Mouse (Mus musculus): ENCODE data around the gene Slc22a8. TPM values are rescaled to one million over a fixed set of nuclear protein-coding genes. Genes with fewer than 3 reads are reported as not detected.

Slc22a8 gene
- polyA plus RNA-seq, 1 experiment from 2014 or later = 0.27 TPM

- H3K27me3 ChIP-seq (ENCODE audit: insufficient read depth, low read length) = no peaks in the 10 kb centered on the region
- H3K9ac ChIP-seq (replicated peaks) = no peak overlapping the region
- no peak overlapping the region for H3K4me2 ChIP-seq (ENCODE audit: low read depth, low read length)
- DNase-seq (no peak), ATAC-seq (no peak)
- no peak overlapping the region for H3K27ac ChIP-seq (ENCODE audit: low read depth)
- H3K4me3 ChIP-seq (ENCODE audit: low read depth, low read length) = no peak overlapping the region
- WGBS (ENCODE audit: insufficient replicate concordance) = 69% methylated on average over 2 of the region's 2 CpGs
- H3K4me1 ChIP-seq (ENCODE audit: insufficient read depth) = no peaks in the 10 kb centered on the region
- TF ChIP-seq CTCF (IDR thresholded peaks at IDR 0.05; ENCODE audit: low read depth) = no peak
- no peak for TF ChIP-seq EP300 (IDR thresholded peaks at IDR 0.05; ENCODE audit: low read depth)
- H3K9me3 ChIP-seq (ENCODE audit: low read length) = no peaks in the 10 kb centered on the region
- no peaks in the 10 kb centered on the region for H3K36me3 ChIP-seq (replicated peaks; ENCODE audit: insufficient read depth, low read length)
Observed at GRCm38 (mm10) chr19:8646393-8646792, 55.3 kb downstream of the Slc22a8 start.

- Histone ChIP-seq H3K4me2 (ENCODE audit: low read depth, low read length) (no peak overlapping the region), H3K27ac (ENCODE audit: low read depth) (no peak overlapping the region), H3K9ac (replicated peaks) (no peak overlapping the region), H3K4me1 (ENCODE audit: insufficient read depth) (no peaks in the 10 kb centered on the region), H3K9me3 (ENCODE audit: low read length) (no peaks in the 10 kb centered on the region), H3K27me3 (ENCODE audit: insufficient read depth, low read length) (no peaks in the 10 kb centered on the region), H3K36me3 (replicated peaks; ENCODE audit: insufficient read depth, low read length) (no peaks in the 10 kb centered on the region), H3K4me3 (ENCODE audit: low read depth, low read length) (no peak overlapping the region)
- ATAC-seq (no peak), DNase-seq (no peak)
- TF ChIP-seq CTCF (IDR thresholded peaks at IDR 0.05; ENCODE audit: low read depth) (no peak), EP300 (IDR thresholded peaks at IDR 0.05; ENCODE audit: low read depth) (no peak)
Observed at GRCm38 (mm10) chr19:8655833-8656232, 64.8 kb downstream of the Slc22a8 start.

- no peak overlapping the region for H3K9ac ChIP-seq (replicated peaks)
- no peak overlapping the region for H3K27ac ChIP-seq (ENCODE audit: low read depth)
- DNase-seq = no peak
- H3K4me1 ChIP-seq (ENCODE audit: insufficient read depth) = no peaks in the 10 kb centered on the region
- no peak for ATAC-seq
- no peak overlapping the region for H3K4me3 ChIP-seq (ENCODE audit: low read depth, low read length)
- H3K36me3 ChIP-seq (replicated peaks; ENCODE audit: insufficient read depth, low read length) = no peaks in the 10 kb centered on the region
- H3K4me2 ChIP-seq (ENCODE audit: low read depth, low read length) = no peak overlapping the region
- no peaks in the 10 kb centered on the region for H3K27me3 ChIP-seq (ENCODE audit: insufficient read depth, low read length)
- no peak for TF ChIP-seq EP300 (IDR thresholded peaks at IDR 0.05; ENCODE audit: low read depth)
- no peak for TF ChIP-seq CTCF (IDR thresholded peaks at IDR 0.05; ENCODE audit: low read depth)
- H3K9me3 ChIP-seq (ENCODE audit: low read length) = no peaks in the 10 kb centered on the region
- WGBS (ENCODE audit: insufficient replicate concordance) = 67% methylated on average over 4 of the region's 4 CpGs
Observed at GRCm38 (mm10) chr19:8656341-8656740, 65.3 kb downstream of the Slc22a8 start.

Other genes starting within 250 kb of the Slc22a8 start
- gene Slc22a30, start 186.1 kb upstream of the Slc22a8 start, polyA plus RNA-seq (2015; fragmentation: Nextera tagmentation; extraction: Ambion mirVana) = 0.18 TPM in 2 replicates
- gene Slc22a6, start 26.8 kb downstream of the Slc22a8 start, polyA plus RNA-seq (2015; fragmentation: Nextera tagmentation; extraction: Ambion mirVana) = not detected in 2 replicates
- not detected in 2 replicates for gene Chrm1, start 72.5 kb downstream of the Slc22a8 start, polyA plus RNA-seq (2015; fragmentation: Nextera tagmentation; extraction: Ambion mirVana)
- 64.4 and 68.0 TPM in 2 replicates for gene Slc3a2, start 132.1 kb downstream of the Slc22a8 start, polyA plus RNA-seq (2015; fragmentation: Nextera tagmentation; extraction: Ambion mirVana)
- 36.0 and 36.8 TPM in 2 replicates for gene Wdr74, start 144.6 kb downstream of the Slc22a8 start, polyA plus RNA-seq (2015; fragmentation: Nextera tagmentation; extraction: Ambion mirVana)
- gene 1700092M07Rik, start 149.5 kb downstream of the Slc22a8 start, polyA plus RNA-seq (2015; fragmentation: Nextera tagmentation; extraction: Ambion mirVana) = 0.31 and 0.43 TPM in 2 replicates
- 36.3 and 37.5 TPM in 2 replicates for gene Stx5a, start 150.2 kb downstream of the Slc22a8 start, polyA plus RNA-seq (2015; fragmentation: Nextera tagmentation; extraction: Ambion mirVana)
- 47.9 and 49.9 TPM in 2 replicates for gene Nxf1, start 165.8 kb downstream of the Slc22a8 start, polyA plus RNA-seq (2015; fragmentation: Nextera tagmentation; extraction: Ambion mirVana)
- gene Tmem223, start 179.7 kb downstream of the Slc22a8 start, polyA plus RNA-seq (2015; fragmentation: Nextera tagmentation; extraction: Ambion mirVana) = 56.0 and 59.1 TPM in 2 replicates
- gene Tmem179b, start 183.2 kb downstream of the Slc22a8 start, polyA plus RNA-seq (2015; fragmentation: Nextera tagmentation; extraction: Ambion mirVana) = 76.3 and 80.3 TPM in 2 replicates
- 6.6 and 7.9 TPM in 2 replicates for gene Taf6l, start 195.2 kb downstream of the Slc22a8 start, polyA plus RNA-seq (2015; fragmentation: Nextera tagmentation; extraction: Ambion mirVana)
- 61.7 and 63.3 TPM in 2 replicates for gene Polr2g, start 207.3 kb downstream of the Slc22a8 start, polyA plus RNA-seq (2015; fragmentation: Nextera tagmentation; extraction: Ambion mirVana)
- gene Zbtb3, start 211.3 kb downstream of the Slc22a8 start, polyA plus RNA-seq (2015; fragmentation: Nextera tagmentation; extraction: Ambion mirVana) = 0.82 and 0.91 TPM in 2 replicates
- 9.8 and 12.5 TPM in 2 replicates for gene Ttc9c, start 228.1 kb downstream of the Slc22a8 start, polyA plus RNA-seq (2015; fragmentation: Nextera tagmentation; extraction: Ambion mirVana)
- gene Hnrnpul2, start 228.8 kb downstream of the Slc22a8 start, polyA plus RNA-seq (2015; fragmentation: Nextera tagmentation; extraction: Ambion mirVana) = 2.1 and 2.3 TPM in 2 replicates
- not detected in 2 replicates for gene AC129217.1, start 238.5 kb downstream of the Slc22a8 start, polyA plus RNA-seq (2015; fragmentation: Nextera tagmentation; extraction: Ambion mirVana)
- gene Bscl2, start 246.2 kb downstream of the Slc22a8 start, polyA plus RNA-seq (2015; fragmentation: Nextera tagmentation; extraction: Ambion mirVana) = 30.5 and 32.7 TPM in 2 replicates
- gene Gng3, start 247.9 kb downstream of the Slc22a8 start, polyA plus RNA-seq (2015; fragmentation: Nextera tagmentation; extraction: Ambion mirVana) = 0.08 and 0.23 TPM in 2 replicates

Measured in liver, postnatal 0 days (tissue).